Mouse (Mus musculus): ENCODE data around the gene Frmd4a.
"Not testable (repeated sequence)": the region's sequence is repeated elsewhere in the genome, so short reads cannot be mapped to it uniquely, and the experiment has no call there.

The Frmd4a gene

DNA sequence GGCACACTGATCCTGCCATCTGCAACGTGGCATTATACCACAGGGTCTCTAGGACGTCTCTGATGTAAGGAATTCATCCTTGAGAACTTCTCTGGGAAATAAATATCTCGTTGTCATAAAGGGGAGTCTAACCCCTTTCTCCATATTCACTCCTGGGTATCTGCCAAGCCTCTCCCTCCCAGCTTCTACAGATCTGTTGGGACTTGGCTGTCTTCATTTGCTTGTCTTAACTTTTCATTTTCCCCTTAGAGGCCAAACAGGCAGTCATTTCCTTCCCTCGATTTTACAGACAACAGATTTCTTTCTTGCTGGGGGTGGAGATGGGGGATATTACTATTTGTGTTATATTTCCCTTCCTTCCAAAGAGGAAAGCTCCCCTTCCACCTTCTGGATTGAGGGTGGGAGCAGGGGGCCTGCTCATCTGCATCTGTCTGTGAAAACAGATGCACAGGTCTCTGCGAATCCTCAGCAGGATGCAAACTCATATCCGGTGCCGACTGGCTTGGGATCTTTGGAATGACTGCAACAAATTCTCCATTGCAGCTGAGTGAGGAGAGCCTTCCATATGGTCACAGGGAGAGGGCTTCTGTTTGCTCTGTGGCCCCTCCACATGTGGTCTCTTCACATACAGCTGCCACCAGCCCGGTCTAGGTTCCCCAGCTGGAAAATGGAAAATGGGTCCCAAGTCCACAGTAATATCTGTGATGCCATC lies 562.0 kb downstream of the Frmd4a start:
- no peak for DNase-seq (ENCODE audit: low spot score)

DNA sequence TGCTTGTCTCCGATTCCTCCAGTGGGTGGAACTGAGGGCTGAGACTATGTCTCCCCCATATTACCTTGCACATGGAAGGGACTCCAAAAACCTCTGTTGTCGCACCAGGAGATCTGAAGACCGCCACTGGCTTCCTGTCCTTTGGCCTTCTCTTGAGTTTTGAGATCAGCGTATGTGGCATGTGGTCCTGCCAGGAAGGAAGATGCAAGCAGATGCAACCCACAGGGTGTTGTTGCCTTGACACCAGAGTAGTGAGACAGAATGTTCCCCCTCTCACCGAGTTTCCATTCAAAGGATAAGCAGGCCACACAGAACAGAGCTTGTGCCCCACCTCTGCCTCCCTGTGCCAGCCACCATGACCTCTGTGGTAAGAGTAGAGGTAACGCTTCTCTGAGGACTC lies 563.1 kb downstream of the Frmd4a start:
- no peak for DNase-seq (ENCODE audit: low spot score)

DNA sequence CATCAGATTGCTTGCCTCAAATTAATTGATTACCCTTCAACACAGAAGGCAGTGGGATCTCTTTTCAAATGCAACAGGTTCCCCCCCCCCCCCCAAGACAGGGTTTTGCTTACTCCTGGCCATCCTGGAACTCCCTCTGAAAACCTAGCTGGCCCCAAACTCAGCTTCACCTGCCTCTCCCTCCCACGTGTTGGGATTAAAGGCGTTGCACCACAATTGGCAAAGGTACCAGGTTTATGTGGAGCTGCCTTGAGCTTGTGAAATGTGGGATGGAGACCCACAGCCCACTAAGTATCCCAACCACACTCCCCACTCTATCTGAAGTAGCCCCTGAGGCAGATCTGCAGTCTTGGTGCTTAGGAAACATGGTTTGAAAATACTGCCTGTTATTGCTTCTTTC lies 565.4 kb downstream of the Frmd4a start:
- DNase-seq (ENCODE audit: low spot score), result no peak

DNA sequence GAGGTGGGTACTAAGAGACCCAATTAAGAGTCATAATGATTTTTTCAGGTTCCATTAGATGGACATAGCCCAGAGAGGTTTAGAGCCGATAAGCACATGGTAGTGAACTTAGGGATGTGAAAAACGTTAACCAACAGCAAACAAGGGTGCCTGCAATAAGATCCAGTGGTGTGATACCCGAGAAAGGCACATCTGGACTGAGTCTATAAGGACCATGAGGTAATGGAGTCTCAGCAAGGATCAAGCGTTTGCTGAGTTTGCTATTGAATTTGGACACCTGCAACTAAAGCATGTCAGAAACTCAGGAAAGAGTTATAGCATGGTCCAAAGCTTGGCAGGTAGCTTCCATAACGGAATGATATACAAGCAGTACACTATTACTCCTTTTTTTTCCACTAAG lies 566.7 kb downstream of the Frmd4a start:
- DNase-seq (ENCODE audit: low spot score), result no peak

DNA sequence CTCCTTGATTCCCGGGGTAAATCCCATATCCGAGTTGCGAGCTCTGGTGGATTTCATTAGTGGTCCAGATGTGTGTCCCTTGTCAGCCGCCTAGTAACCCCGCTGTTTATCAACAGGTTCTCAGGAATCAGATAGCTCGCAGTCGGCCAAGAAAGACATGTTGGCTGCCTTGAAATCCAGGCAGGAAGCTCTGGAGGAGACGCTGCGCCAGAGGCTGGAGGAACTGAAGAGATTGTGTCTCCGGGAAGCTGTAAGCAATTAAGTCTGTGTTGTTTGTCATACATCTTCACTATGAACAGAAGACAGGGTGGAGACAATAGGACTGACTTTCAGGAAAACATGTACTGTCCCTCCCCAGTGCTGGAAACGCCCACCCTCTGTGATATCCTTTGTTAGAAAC lies 568.7 kb downstream of the Frmd4a start:
- DNase-seq (ENCODE audit: low spot score), result no peak

GRCm38 (mm10) chr2:4587685-4588409 lies 570.3 kb downstream of the Frmd4a start:
- no peak for DNase-seq (ENCODE audit: low spot score)

DNA sequence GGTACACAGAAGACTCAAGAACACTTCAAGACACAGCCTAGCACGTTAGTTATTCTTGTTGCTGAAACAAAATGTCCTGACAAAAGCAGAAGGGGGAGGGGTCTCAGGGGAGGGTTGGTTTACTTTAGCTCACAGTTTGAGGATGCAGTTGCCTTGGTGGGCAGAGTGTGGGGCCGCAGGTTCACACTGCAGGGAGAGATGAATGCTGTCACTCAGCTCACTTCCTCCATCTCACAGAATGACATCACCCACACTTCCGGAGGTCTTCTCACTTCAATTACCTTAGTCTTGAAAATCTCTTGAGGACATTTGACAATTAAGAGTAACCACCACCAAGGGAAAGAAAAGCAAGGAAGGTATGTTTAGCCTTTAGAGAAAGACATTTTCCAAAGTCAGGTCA lies 574.1 kb downstream of the Frmd4a start:
- no peak for DNase-seq (ENCODE audit: low spot score)

DNA sequence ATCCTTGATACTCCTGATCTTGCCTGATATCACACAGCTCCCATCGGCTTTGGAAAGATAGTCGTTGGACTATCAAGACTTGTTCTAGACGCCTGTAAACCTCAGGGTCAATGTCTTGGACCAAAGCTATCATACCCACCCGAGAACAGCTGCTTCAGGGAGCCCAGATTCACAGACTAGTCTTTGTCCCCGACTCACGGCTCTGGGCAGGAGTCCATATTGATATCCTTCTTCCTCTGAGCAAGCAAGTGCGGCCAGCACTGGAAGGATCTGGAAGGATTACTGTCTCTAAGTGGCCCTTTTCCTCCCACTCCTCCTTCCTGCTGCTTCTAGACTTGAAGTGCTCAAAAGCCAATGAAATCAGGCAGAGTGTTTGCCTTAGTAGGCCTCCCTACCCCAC lies 575.1 kb downstream of the Frmd4a start:
- no peak for DNase-seq (ENCODE audit: low spot score)

DNA sequence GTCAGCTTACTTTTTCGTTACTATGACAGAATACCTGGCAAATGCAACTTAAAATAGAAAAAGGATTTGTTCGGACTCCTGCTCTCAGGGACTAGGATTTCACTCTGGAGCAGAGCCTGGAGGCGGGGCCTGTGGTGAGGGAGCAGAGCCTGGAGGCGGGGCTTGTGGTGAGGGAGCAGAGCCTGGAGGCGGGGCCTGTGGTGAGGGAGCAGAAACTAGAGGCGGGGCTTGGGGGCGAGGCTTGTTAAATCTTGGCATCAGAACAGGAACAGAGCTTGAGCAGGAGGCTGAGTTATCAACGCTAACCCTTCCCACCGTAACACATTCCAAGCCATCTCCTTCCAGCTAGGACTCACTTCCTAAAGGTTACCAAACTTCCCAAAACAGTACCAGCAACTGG lies 575.9 kb downstream of the Frmd4a start:
- DNase-seq (ENCODE audit: low spot score), result no peak

GRCm38 (mm10) chr2:4593878-4594387 lies 576.4 kb downstream of the Frmd4a start:
- DNase-seq (ENCODE audit: low spot score), result no peak

GRCm38 (mm10) chr2:4596992-4597391 lies 579.5 kb downstream of the Frmd4a start:
- DNase-seq (ENCODE audit: low spot score), result no peak

DNA sequence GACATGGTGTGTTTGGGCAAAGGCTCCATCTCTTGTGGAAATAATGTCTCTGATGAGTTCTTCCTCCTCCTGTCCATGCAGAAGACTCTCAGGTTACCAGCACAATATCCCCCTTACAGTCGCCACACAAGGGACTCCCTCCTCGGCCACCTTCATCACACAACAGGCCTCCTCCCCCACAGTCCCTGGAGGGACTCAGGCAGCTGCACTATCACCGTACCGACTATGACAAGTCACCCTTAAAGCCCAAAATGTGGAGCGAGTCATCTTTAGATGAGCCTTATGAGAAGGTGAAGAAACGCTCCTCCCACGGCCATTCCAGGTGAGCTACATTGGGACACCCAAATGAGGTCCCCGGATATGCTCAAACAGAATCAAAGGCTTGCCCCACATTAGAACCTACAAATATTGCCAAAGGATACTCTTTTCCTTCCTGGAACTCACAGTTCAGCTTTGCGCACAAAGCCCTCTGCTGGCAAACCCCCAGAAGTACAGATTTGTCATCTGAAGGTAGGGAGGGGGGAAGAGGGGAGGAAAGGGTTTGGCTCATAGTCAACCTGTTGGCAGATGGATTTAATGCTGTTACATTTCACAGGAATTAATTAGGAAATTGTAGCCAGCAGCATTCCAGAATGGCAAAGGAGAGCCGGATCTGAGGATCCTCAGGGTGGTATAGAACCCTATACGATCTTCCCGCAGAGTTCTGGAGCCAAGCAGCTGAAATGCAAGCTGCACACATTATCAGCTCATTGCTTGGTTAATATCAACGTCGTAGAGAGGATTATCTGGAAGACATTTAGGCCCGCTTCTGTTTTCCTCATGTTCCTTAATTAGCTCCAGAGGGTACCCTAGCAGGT lies 583.7 kb downstream of the Frmd4a start:
- peak; percentile 59 for DNase-seq (ENCODE audit: low spot score)

- DNase-seq (ENCODE audit: low spot score), result no peak
These were observed 585.9 kb downstream of the Frmd4a start for GRCm38 (mm10) chr2:4603361-4603945.

- DNase-seq (ENCODE audit: low spot score), result no peak
These were observed 589.0 kb downstream of the Frmd4a start for GRCm38 (mm10) chr2:4606559-4606958.

- no peak for DNase-seq (ENCODE audit: low spot score)
These were observed 590.7 kb downstream of the Frmd4a start for GRCm38 (mm10) chr2:4608253-4608652.

DNA sequence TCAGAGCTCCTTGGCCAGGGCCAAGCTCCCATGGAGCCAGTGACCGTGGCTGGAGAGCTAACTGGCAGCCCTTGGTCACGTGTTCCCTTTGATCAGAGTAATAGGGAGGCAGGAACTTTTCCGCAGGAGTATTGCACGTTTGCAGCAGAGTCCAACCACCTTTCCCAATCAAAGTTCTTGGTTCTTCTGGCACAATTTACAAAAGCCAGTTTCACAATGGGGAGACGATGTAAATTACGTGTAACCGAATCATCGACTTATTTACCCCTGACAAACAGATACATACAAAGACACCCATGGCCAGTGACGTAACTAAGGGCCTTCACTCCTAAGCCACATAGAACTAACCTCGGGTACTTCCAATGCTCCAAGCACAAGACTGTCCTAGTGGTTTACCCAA lies 591.9 kb downstream of the Frmd4a start:
- no peak for DNase-seq (ENCODE audit: low spot score)

- no peak for DNase-seq (ENCODE audit: low spot score)
These were observed 593.8 kb downstream of the Frmd4a start for GRCm38 (mm10) chr2:4611295-4611694.

GRCm38 (mm10) chr2:4611704-4612103 lies 594.2 kb downstream of the Frmd4a start:
- DNase-seq (ENCODE audit: low spot score), result no peak

GRCm38 (mm10) chr2:4614276-4614929 lies 596.9 kb downstream of the Frmd4a start:
- not testable (repeated sequence) for DNase-seq (ENCODE audit: low spot score)

DNA sequence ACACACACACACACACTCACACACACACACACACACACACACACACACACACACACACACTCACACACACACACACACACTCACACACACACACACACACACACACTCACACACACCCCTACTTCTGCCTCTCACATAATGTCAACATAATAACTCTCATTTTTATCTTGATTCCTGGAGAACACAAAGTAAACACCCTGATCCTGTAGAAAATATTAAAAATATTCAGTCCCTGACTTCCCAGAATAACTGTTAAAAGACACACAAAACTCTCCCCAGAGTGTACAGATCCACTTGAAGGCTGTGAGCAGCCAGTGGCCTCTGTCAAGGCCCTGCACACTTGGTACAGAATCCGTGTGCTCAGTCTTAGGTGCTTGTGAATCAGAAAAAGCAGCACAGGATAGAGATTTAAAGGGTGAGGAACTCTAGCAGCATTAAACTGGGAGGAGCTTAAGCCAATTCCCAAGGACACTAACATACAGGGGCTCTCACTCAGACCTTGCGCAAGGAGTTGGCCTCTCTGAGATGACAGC lies 597.6 kb downstream of the Frmd4a start:
- DNase-seq (ENCODE audit: low spot score), result no peak

DNA sequence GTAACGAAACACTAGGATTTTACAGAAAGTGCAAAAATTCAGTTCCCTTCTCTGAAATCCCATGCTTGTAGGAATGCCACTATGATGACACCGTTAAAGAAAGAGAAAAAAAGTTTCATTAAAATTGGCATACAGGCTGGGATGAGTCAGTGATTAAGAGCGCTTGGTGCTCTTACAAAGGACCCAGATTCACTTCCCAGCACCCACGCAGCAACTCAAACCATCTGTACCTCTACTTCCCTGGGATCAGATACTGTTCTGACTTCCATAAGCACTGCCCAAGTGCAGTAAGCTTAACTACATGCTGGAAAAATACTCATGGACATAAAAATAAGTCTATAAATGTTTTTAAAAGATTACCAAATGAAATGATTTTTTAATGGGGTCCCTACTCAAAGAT lies 599.5 kb downstream of the Frmd4a start:
- DNase-seq (ENCODE audit: low spot score), result no peak
